Mouse (Mus musculus): ENCODE results near the gene Ddx31.

GRCm38 (mm10) chr2:28860678-28861423 lies 20.6 kb downstream of the Ddx31 start:
- TF ChIP-seq GATA1 (IDR thresholded peaks at IDR 0.05; ENCODE audit: borderline replicate concordance, low read length) = no peak
- TF ChIP-seq FLI1 (IDR thresholded peaks at IDR 0.05; ENCODE audit: low read length) = no peak
